Mouse (Mus musculus) cerebral cortex, adult 2 months (tissue): ENCODE data around the gene 2010111I01Rik.

ENCODE experiments used
- WGBS: fragments of 180-500 bp; shearing (Covaris S2); methylation state at CpG from one replicate; pipeline ENCODE4 v1.1.7; 2018; 5-methylcytosine and 5-hydroxymethylcytosine counted together

2010111I01Rik gene

DNA sequence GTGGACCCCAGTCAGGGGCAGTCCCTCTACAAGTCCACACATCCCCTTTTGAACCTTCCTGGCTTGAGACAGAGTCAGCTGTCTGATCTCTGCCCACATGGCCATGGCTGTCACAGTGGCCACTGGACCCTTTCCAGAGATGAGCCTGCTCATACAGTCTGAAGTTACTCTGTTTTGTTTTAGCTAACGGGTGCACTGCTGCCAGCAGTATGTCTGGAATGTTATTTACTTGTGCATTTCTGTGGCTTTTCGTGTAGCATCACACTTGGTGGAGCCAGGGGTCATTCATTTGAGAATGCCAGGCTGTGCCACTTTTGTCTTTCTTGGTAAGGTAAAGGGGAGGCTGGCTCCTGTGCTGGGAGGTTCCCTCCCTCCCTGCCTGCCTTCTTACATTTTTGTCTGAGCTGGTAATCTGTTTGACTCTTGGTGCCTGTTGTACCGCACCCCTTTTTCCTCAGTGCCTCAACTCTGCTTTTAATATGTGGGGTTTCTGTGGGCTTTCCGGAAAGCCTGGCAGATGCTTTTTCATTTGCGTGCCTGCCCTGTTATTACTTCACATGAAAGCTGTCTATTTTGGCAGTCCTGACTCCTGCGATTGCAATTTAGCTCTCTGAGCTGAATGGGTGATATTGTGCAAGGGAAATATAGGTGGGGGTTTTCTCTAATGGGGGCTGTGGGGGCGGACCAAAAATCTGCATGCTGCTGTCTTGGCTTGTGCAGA lies 190.3 kb downstream of the 2010111I01Rik start:
- WGBS: 34% methylated on average over 7 of the region's 7 CpGs

DNA sequence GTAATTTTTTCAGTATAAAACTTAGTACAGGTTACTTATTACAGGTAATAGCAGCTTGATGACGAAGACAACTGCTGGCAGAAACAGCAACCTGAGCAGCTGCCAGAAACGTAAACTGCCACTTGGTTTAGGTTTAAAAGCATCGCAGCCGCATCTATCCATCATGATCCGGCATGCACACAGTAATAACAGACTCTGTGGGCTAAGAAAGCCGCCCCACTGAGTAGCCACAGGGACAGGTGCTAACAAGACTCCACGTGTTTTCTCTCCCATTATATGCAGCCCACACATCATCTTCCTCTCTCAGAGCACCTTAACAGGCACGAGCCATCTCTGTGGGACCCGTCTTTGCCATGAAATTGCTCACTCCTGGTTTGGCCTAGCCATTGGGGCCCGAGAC lies 191.6 kb downstream of the 2010111I01Rik start:
- 69% methylated on average over 10 of the region's 10 CpGs for WGBS

DNA sequence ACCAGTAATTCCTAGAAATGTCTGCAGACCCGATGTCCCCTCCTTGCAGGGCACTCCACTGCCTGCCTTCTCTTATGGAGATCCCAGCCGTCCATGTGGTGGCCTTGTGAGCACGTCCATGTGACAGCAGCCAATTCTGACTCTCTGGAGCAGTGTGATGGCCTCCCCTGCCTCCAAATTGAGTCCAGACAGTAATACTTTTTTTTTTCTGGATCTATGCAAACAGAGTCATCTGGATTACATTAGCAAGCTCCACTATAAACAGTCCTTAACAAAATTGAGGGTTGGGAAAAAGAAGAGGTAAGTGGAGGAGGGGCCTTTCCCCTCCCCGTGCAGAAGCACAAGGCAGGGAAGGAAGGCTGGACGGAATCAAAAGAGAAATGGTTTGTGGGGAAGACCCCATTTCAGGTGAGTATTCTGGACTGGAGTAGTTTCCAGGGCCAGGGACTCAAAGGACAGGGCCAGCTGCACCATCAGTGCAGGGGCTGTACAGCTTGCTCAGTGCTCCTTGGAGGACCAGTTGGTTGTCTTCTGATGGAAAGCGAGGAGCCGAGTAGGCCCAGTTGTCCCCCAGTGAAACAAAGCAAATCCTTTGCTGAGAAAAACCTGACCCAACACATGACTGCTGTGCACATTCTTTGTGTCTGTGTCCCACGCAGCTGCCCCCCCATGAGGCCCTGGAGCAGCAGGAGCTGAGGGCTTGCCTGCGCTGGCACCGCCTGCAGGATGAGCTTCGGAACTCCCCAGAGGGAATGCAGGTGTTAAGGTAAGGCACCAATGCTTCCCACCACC lies 205.8 kb downstream of the 2010111I01Rik start:
- 77% methylated on average over 11 of the region's 11 CpGs for WGBS

DNA sequence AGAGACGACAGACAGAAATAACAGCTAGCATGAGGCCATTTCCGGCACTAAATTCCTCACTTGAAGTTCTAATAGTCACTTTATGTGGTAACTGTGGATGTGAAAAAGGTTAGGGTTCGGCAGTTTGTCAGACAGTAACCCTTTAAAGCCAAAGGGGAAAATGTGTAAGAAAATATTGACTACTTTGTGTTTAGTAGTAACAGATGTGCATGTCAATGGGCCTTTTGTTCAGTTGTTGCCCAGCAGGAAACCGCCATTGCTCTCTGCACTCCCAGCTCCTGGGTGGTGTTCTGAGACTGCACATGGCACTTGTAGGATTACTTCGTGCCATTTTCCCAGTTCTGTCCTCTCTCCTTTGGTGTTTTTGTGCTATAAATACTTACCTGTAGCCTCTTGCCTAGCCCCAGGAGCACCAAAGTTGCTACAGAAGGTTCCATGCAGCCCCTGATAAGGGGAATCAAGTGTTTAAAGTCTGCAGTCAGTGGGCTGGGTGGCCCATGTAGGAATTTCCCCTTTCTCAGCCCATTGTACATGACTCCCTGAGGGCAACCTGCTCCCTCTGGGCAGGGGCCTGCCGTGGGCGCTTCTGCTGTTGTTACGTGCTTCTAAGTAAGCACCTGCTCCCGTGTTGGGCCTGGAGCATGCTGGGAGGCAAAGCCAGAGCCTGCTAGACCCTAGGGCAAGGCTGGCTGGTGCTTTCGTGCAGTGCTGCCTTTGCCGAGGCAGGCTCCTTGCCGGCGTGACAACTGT lies 206.8 kb downstream of the 2010111I01Rik start:
- 77% methylated on average over 13 of the region's 13 CpGs for WGBS

DNA sequence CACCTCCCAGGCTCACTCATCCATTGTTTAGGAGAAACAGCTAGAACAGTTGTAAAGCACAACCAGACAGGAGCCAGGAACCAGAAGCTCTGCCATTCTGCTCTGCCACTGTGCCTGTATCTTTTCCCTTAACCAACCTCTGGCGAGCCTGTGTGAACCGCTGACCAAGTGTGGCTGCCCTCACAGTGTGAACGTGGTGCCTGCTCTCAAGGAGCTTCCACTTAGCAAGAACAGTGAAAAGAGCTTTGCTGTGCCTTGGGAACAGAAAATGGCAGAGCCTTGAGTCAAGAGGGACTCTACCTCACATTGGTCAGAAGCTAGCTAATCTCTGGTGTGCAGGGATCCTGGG lies 207.4 kb downstream of the 2010111I01Rik start:
- 92% methylated on average over 3 of the region's 3 CpGs for WGBS

DNA sequence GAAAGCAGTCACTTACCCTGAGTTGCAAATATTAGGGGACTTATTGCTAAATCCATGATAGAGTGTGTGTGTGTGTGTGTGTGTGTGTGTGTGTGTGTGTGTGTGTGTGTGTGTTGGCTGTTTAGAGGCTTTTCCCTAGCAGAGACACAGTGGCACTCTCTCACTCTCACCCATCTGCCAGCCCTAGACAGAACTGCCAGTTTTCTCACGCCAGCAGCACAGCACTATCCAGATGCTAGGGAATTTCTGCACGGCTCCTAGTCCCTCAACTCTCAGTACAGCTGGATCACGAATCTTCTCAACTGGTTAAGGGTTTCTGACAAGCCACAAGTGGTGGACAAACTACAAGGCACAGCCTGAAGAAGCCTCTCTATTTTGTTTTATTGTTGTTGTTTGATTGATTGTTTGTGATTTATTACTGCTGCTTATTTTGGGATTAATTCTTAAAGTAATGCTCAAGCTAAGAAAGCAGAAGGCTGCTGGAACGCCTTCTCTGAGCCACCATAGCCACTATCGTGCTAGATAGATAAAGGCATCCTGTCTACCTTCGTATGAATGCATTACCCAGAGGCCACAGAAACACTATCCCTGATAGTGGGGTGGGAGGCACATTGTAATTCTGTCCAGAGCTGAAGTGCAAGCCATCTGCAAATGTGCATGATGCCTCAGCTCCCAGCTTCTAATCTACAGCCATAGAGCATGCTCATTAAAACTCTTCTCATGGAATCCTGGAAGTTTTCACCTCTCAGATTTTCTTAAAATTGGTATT lies 209.7 kb downstream of the 2010111I01Rik start:
- WGBS: 75% methylated on average over 6 of the region's 6 CpGs

DNA sequence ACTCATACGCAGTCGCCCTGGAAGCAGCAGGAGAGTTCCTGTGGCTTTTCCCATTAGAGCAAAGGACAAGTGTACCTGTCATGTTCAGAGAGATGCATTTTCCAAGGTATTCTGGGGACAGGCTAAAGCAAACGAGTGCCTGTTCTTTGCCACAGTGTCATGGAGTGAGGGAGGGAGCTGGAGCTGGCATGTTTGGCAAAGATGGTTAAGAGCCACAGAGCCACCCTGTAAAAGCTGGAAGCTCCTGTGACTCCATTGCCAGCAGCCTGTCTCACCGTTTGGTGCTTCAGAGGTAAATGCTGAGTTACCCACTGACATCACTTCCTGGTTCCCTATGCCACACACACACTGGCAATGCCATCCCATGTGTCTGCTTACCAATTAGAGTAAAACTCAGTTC lies 211.4 kb downstream of the 2010111I01Rik start:
- 53% methylated on average over 4 of the region's 4 CpGs for WGBS

DNA sequence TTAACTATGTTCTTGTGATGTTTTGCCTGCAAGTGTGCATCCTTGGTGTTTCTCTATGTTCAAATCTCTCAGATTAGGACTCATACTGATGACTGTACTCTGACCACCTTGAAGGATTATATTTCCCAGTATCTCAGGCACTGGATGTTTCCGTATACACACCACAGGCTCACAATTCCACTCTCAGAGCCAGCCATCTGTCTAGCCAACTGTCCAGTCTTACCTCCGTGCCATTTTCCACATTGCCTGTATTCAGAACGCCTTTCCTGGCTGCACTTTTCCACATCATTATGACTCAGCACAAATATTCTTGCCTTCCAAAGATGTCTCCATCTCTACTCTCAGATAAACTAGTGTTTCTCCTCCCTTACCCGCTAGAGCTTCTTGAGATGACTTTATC lies 212.5 kb downstream of the 2010111I01Rik start:
- WGBS: 63% methylated on average over 4 of the region's 4 CpGs

DNA sequence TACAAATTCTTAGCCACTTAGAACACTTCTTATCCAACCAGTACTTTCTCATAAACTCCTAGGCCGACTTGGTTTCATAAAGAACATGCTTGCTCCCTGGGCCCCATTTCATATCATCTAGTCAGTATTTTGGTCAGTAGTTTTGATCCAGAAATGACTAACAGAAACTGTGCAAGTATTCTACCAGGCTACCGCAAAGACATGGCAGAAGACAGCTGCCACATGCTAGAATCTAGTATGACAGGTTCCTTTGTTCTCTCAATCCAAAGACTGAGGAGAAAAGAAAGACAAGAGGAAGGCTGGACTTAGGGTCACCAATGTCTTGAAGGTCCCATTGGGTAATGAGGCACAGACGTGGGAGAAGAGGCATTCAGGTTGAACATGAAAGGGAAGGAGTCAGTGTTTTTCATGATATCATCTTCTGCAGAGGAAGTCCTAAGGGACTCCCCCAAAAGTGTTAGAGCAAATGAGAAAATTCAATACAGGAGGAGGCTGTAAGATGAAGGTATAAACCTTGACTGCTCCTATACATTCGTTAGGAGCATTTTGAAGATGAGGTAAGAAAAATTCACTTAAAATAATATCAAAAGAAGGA lies 216.0 kb downstream of the 2010111I01Rik start:
- 92% methylated on average over 4 of the region's 4 CpGs for WGBS

DNA sequence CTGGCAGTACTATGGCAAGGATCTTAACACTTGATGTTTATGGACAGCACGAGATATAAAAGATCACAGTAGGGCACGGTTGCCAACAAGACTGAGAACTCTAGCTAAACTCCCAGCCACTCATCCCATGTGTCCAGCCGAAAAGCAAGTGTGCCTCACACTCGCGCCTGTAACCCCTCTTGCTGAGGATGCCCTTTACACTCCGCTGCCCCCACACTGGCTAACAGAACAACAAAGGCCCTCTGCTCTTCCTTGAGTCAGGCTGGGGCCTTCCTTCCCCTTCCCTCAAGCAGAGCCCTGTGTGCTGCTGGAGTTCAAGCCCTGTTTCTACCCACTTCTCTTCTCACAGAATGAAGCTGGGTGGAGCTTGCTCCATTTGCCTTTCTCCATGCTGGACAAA lies 220.3 kb downstream of the 2010111I01Rik start:
- WGBS: 89% methylated on average over 6 of the region's 6 CpGs

DNA sequence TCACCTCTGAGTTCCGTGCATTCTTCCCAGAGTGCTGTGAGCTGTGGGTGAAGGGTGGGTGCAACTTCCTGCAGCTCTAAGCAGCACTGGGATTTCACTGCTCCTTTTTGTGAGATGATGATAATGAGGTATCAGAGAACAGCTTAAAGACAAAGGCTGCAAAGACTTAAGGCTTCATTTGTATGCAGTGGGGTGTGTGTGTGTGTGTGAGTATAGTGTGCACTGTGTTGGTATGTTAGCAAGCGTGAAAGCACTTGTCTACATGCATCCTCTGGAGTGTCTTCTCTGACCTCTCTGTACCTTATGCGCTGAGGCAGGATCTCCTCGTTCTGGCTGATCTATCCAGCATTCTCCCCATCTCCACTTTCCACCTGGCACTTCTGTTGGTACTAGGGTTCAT lies 221.5 kb downstream of the 2010111I01Rik start:
- WGBS: 66% methylated on average over 4 of the region's 4 CpGs

DNA sequence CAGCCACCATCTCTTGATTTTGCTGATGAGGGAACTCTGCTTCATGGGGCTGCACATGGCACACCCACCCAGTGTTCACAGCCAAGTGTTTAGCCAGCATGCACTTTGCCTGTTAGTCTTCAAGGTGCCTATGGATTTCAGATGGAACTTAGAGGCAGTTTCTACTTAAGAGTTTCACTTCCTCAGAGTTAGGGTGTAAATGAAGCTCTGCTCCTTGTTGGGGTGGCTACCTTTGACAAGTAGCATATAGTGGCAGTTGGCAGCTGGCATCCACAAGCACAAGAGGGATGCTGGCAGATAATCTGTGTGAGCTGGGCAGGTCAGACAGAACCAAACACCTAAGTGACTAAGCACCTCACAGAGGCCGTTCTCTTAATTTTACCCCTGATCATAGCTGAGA lies 221.9 kb downstream of the 2010111I01Rik start:
- WGBS: 96% methylated on average over 1 of the region's 1 CpGs

DNA sequence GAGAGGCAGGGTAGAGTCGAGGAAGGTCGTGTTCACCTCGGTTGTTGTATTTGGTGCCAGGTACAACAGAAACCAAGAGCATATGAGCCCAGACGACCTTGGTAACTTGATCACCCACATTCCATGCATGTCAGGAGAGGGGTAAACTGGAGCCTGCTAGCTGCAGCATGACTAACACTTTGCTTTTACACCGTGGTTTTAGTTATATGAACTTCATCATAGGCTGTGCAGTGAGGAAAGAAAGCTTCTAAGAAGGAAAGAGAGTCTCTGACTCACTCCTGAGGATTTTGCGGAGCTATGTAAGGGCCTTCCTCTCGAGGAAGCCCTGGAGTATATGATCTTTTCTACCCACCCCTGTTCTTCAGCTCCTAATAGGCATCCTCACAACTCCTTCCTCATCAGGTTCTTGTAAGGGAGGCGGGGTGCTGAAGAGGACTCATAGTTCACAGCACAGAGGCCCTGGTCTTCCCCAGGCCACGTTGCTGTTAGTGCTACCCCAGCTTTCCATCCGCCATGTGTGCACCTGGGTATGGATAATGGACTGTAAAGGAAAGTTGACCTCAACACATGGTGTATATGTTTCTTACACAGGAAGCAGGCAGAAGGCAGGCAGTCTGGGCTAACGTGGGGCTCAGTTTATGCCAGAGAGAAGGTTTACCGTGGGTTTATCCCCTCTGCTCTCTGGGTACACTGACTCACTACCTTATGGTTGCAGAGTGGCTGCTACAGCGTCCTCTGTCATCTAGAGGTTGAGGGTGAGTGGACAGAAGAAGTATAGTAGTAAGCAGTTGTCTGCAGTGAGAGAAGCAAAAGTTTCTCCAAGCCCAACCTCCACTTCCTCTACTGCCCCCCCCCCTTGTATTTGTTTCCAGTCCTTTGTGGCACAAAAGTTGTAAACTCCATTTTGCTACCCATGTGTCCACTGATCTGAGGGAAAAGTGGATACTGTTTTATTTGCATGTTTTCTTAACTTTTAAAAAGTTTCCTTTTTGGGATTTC lies 222.8 kb downstream of the 2010111I01Rik start:
- WGBS: 72% methylated on average over 13 of the region's 13 CpGs

DNA sequence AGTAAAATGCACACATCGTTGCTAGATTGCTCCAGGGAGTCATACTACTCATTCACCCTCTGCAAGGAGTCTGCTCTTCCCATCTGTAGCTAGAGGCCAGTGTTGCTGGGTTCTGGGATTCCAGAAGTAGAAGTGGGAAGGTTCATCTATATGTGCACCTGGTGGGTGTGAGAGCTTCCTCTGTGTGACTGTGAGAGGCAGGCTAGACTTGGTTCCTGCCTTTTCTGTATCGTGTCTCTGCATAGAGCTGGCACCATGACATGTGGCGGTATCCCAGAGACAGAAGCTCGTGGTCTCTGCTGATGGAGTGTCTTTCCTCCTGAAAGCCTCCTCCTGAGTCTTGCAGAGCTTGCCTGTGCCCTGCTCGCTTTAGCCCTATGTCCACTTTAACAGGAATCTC lies 223.6 kb downstream of the 2010111I01Rik start:
- WGBS: 42% methylated on average over 5 of the region's 5 CpGs

DNA sequence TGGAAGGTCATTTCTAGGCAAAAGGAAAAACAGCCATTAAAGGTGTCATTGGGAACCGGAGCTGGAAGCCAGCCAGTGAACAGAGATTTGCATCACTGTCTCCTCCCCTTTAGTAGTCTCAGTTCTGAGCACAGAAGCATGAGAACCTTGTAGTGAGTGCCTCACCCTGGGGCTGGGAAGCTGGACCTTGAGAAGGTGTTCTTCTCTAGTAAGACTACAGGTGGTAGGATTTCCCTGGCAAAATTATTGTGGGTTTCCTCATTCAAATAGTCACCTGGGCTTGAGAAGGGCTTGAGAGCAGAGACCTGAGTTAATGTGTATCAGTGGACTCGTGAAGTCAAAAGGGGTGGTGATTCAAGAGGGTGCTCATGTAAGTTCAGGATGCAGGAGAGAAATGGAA lies 224.1 kb downstream of the 2010111I01Rik start:
- WGBS: 50% methylated on average over 2 of the region's 2 CpGs

DNA sequence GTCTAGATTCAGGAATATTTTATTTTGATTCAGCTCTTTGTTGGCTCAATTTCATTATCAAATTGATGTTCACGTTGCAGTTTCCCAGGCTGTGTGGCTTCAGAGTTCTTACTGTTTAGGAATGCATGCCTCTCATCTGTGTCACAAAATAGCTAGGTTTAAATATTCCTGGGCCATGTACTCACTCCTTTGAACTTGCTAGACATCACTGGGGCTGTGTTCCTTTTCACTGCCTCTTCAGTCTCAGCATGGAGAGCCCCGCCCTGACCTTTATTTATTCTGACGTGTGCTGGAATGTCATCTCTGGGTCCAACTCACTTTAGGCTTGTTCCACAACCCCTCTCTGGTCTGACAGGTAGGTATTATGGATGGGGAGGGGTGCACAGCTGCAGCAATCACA lies 228.7 kb downstream of the 2010111I01Rik start:
- 69% methylated on average over 3 of the region's 3 CpGs for WGBS

DNA sequence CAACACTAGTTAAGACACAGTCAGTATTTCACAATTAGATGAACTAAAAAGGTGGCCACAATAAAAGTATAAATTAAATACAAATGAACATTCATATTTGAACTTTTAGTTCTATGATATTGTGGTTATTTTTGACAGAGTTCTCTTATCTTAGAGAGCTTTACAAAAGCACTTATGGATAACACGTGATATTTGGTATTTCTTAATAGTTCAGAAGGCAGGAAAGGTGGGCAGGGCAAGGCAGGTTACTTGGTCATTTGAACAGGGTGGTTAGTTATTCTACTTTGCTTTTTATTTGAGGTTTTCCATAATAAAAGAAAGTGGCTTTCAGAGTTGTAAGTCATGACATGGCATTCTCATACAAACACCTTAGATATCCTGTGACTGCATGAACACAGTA lies 233.3 kb downstream of the 2010111I01Rik start:
- WGBS: 98% methylated on average over 1 of the region's 1 CpGs

DNA sequence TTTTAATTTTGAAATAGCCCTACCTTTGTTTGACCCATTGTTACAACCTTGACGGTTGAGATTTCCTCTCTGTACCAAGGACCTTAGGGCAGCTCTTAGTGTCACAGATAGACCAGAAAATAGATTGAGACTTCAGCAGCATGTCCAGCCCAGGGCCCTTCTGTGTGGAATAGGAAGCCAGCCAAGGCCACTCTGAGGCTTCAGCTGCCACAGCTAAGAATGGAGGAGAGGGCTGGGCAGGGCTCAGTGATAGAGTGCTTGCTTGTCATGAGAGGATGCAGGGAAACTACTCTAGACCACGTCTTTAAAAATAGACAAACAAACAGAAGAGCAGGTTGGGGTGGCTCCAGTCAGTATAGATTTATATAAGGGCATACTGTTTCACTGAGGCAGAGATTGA lies 234.9 kb downstream of the 2010111I01Rik start:
- WGBS: 77% methylated on average over 2 of the region's 2 CpGs

DNA sequence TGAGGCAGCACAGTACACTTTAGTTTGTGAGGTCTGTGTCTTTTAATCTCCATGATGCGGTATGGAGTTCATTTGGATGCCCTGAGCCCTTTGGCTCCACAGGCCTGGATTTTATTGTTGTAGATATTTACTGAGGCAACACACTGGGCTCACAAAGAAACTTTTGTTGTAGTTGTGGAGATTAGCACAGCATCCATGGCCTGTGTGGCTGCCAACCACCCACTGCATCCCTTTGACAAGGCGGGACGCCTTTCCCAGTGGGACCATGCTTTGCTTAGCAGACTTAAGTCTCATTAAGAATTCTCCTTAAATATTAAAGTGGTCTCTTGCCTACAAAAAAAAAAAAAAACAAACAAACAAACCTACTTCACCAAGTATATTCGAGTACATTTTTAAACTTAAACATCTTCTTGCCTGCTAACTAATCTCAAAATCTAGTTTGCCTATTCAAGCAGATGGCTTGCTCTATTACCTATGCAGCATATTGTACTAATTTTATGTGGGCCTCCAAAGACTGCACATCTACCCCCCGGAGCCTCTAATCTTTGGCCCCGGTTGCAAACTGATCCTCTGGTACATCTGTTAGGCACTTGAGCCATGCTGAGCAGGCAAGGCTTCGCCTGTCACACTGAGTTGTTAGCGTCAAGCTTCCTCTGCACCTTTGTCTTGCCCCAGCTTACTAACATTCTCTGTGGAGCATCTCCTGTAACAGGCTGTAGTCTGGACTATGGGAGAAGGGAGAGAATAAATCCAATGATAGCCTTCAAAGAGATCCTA lies 239.0 kb downstream of the 2010111I01Rik start:
- WGBS: 68% methylated on average over 8 of the region's 8 CpGs
